Mouse (Mus musculus): ENCODE data around the gene Trpm6. TPM values are rescaled to one million over a fixed set of nuclear protein-coding genes. Genes with fewer than 3 reads are reported as not detected.

Gene Trpm6
- total and polyA plus RNA-seq, 3 experiments, result 0.01 TPM; not detected in 2

GRCm38 (mm10) chr19:18911755-18912340 is 162.1 kb downstream of the Trpm6 start:
- TF ChIP-seq USF1 (IDR thresholded peaks at IDR 0.05; ENCODE audit: low read depth, low read length) (no peak), MYB (IDR thresholded peaks at IDR 0.05; ENCODE audit: low read depth, low read length) (no peak), TAL1 (IDR thresholded peaks at IDR 0.05; ENCODE audit: low read length) (no peak), SIN3A (IDR thresholded peaks at IDR 0.05; ENCODE audit: low read length) (no peak), MYC (IDR thresholded peaks at IDR 0.05; ENCODE audit: low read depth, low read length) (no peak), BHLHE40 (IDR thresholded peaks at IDR 0.05; ENCODE audit: borderline replicate concordance, low read depth, low read length) (no peak), UBTF (IDR thresholded peaks at IDR 0.05; ENCODE audit: borderline replicate concordance, insufficient read depth, low read depth, low read length) (no peak), NELFE (IDR thresholded peaks at IDR 0.05; ENCODE audit: low read depth, low read length) (no peak), POLR2AphosphoS2 (IDR thresholded peaks at IDR 0.05; ENCODE audit: low read length) (no peak), SMC3 (IDR thresholded peaks at IDR 0.05; ENCODE audit: low read depth, low read length) (no peak), MEF2A (IDR thresholded peaks at IDR 0.05; ENCODE audit: extremely low read depth, insufficient replicate concordance, low read depth, low read length, poor library complexity, severe bottlenecking) (no peak), CTCF (IDR thresholded peaks at IDR 0.05 in 2 of 3, conservative IDR thresholded peaks at IDR 0.05 in 1 of 3; ENCODE audit: control insufficient read depth in 1 of 3, insufficient read depth in 1 of 3, low read depth in 2 of 3, low read length in 3 of 3, poor library complexity in 1 of 3, severe bottlenecking in 1 of 3) (no peak)
- H3K4me1 ChIP-seq (ENCODE audit: control insufficient read depth in 1 of 2, insufficient read depth in 2 of 2, low read length in 2 of 2), result no peaks in the 10 kb centered on the region
- no peaks in the 10 kb centered on the region for H3K9me3 ChIP-seq (replicated peaks; ENCODE audit: insufficient read depth, low read length)
- H3K4me3 ChIP-seq (ENCODE audit: control insufficient read depth in 1 of 2, insufficient read depth in 1 of 2, low read depth in 2 of 2, low read length in 2 of 2), result no peak overlapping the region
- DNase-seq (ENCODE audit: low read depth, low spot score), result no peak
- H3K9ac ChIP-seq (ENCODE audit: control insufficient read depth, low read depth, low read length, poor library complexity, severe bottlenecking), result no peak overlapping the region
- H3K27me3 ChIP-seq (ENCODE audit: control insufficient read depth in 1 of 2, insufficient read depth in 2 of 2, low read length in 2 of 2), result no peaks in the 10 kb centered on the region
- H3K79me2 ChIP-seq (ENCODE audit: control insufficient read depth, insufficient read depth, low read length, poor library complexity), result no peaks in the 10 kb centered on the region
- H3K36me3 ChIP-seq (ENCODE audit: control insufficient read depth in 1 of 2, insufficient read depth in 2 of 2, low read length in 2 of 2), result no peaks in the 10 kb centered on the region
- no peak overlapping the region for H3K27ac ChIP-seq (ENCODE audit: control insufficient read depth, low read depth, low read length)

GRCm38 (mm10) chr19:18941391-18941790 is 191.6 kb downstream of the Trpm6 start:
- no peaks in the 10 kb centered on the region for H3K9me3 ChIP-seq (replicated peaks; ENCODE audit: insufficient read depth, low read length)
- DNase-seq (ENCODE audit: low read depth, low spot score), result no peak
- no peak overlapping the region for H3K9ac ChIP-seq (ENCODE audit: control insufficient read depth, low read depth, low read length, poor library complexity, severe bottlenecking)
- TF ChIP-seq NRF1 (IDR thresholded peaks at IDR 0.05; ENCODE audit: insufficient read depth, low read depth, low read length, poor library complexity, severe bottlenecking), result no peak
- TF ChIP-seq KAT2A (conservative IDR thresholded peaks at IDR 0.05; ENCODE audit: low read depth, low read length), result no peak
- H3K27ac ChIP-seq (ENCODE audit: control insufficient read depth, low read depth, low read length), result no peak overlapping the region
- no peaks in the 10 kb centered on the region for H3K36me3 ChIP-seq (ENCODE audit: control insufficient read depth in 1 of 2, insufficient read depth in 2 of 2, low read length in 2 of 2)
- H3K4me1 ChIP-seq (ENCODE audit: control insufficient read depth in 1 of 2, insufficient read depth in 2 of 2, low read length in 2 of 2), result no peaks in the 10 kb centered on the region
- no peak overlapping the region for H3K4me3 ChIP-seq (ENCODE audit: control insufficient read depth in 1 of 2, insufficient read depth in 1 of 2, low read depth in 2 of 2, low read length in 2 of 2)
- peaks cover 0 to 1% of the 10 kb centered on the region in 2 experiments; a peak in 1 of 4 replicates for H3K27me3 ChIP-seq (ENCODE audit: control insufficient read depth in 1 of 2, insufficient read depth in 2 of 2, low read length in 2 of 2)
- H3K79me2 ChIP-seq (ENCODE audit: control insufficient read depth, insufficient read depth, low read length, poor library complexity), result no peaks in the 10 kb centered on the region

Other genes with a start within 250 kb of the Trpm6 start
- 152 and 162 TPM in 2 replicates for gene Ostf1, start 118.2 kb upstream of the Trpm6 start, total RNA-seq (2012; rRNA removed)
- gene Ostf1, start 118.2 kb upstream of the Trpm6 start, polyA plus RNA-seq (2012; ENCODE audit: insufficient read depth in 1 of 2, insufficient read length in 2 of 2, low read depth in 1 of 2, low replicate concordance in 2 of 2, missing spikeins in 1 of 2), result 100 to 1,000 TPM in 1 of 2 experiments, not detected in 1; 117 TPM
- 22.5 and 25.1 TPM in 2 replicates for gene Nmrk1, start 118.0 kb upstream of the Trpm6 start, total RNA-seq (2012; rRNA removed)
- gene Nmrk1, start 118.0 kb upstream of the Trpm6 start, polyA plus RNA-seq (2012; ENCODE audit: insufficient read depth in 1 of 2, insufficient read length in 2 of 2, low read depth in 1 of 2, low replicate concordance in 2 of 2, missing spikeins in 1 of 2), result 10 to 100 TPM in 1 of 2 experiments, not detected in 1; 18.5 TPM
- 15.4 and 16.4 TPM in 2 replicates for gene Carnmt1, start 79.2 kb upstream of the Trpm6 start, total RNA-seq (2012; rRNA removed)
- gene Carnmt1, start 79.2 kb upstream of the Trpm6 start, polyA plus RNA-seq (2012; ENCODE audit: insufficient read depth in 1 of 2, insufficient read length in 2 of 2, low read depth in 1 of 2, low replicate concordance in 2 of 2, missing spikeins in 1 of 2), result 10 to 100 TPM in 1 of 2 experiments, not detected in 1; 23.3 TPM
- 27.8 and 29.0 TPM in 2 replicates for gene D030056L22Rik, start 36.8 kb upstream of the Trpm6 start, total RNA-seq (2012; rRNA removed)
- gene D030056L22Rik, start 36.8 kb upstream of the Trpm6 start, polyA plus RNA-seq (2012; ENCODE audit: insufficient read depth in 1 of 2, insufficient read length in 2 of 2, low read depth in 1 of 2, low replicate concordance in 2 of 2, missing spikeins in 1 of 2), result 10 to 100 TPM in 1 of 2 experiments, not detected in 1; 27.0 TPM